Mouse (Mus musculus) stomach, embryonic 14.5 days (tissue): Measurements from ENCODE around the gene Tsga13. TPM values are rescaled to one million over a fixed set of nuclear protein-coding genes. Genes with fewer than 3 reads are reported as not detected.
A peak's percentile ranks its signal among the peaks of the same experiment; 100 is the strongest.

Source experiments
- ATAC-seq: fragments of 200-750 bp; cut with Nextera tagmentation; 2 replicates; pipeline ENCODE4 v1.8.0; 2017; ENCODE audit warnings: low read depth, moderate TSS enrichment; ENCODE audit not compliant: insufficient number of reproducible peaks, insufficient read depth, low FRiP score
- H3K27ac ChIP-seq: fragments of 300-500 bp; sonication (generic); 2 replicates; pipeline ENCODE4 v1.5.1; 2014; ENCODE audit warnings: mild to moderate bottlenecking, low read length, moderate library complexity, mixed read lengths
- H3K27me3 ChIP-seq: fragments of 300-500 bp; sonication (generic); 2 replicates; pipeline ENCODE4 v1.6.1; 2014; ENCODE audit warnings: low read length, control low read depth, mixed read lengths; ENCODE audit not compliant: control insufficient read depth, insufficient read depth
- H3K36me3 ChIP-seq: fragments of 300-500 bp; sonication (generic); 2 replicates; pipeline ENCODE4 v1.6.1; 2014; ENCODE audit warnings: mild to moderate bottlenecking, control low read depth, low read length, moderate library complexity, mixed read lengths; ENCODE audit not compliant: control insufficient read depth, insufficient read depth
- H3K4me1 ChIP-seq: fragments of 300-500 bp; sonication (generic); 2 replicates; pipeline ENCODE4 v1.6.1; 2014; ENCODE audit warnings: low read length, control low read depth, mixed read lengths; ENCODE audit not compliant: control insufficient read depth, insufficient read depth
- H3K4me2 ChIP-seq: fragments of 300-500 bp; sonication (generic); replicated peaks from 2 replicates; pipeline ENCODE4 v1.6.1; 2014; ENCODE audit warnings: low read depth, low read length, control low read depth
- H3K4me3 ChIP-seq: fragments of 300-500 bp; sonication (generic); 2 replicates; pipeline ENCODE4 v1.5.1; 2014; ENCODE audit warnings: low read depth, low read length, control low read depth
- H3K9ac ChIP-seq: fragments of 300-500 bp; sonication (generic); replicated peaks from 2 replicates; pipeline ENCODE4 v1.6.1; 2014; ENCODE audit warnings: low read depth, mild to moderate bottlenecking, control low read depth, low read length, moderate library complexity, mixed read lengths
- H3K9me3 ChIP-seq: fragments of 300-500 bp; sonication (generic); 2 replicates; pipeline ENCODE4 v1.6.1; 2016; ENCODE audit warnings: low read depth, low read length, control low read depth; ENCODE audit not compliant: control insufficient read depth
- WGBS: fragments of 180-500 bp; shearing (Covaris S2); extraction: QIAGEN DNeasy Blood & Tissue Kit; methylation state at CpG from one replicate; pipeline ENCODE4 v1.1.7; 2014; 5-methylcytosine and 5-hydroxymethylcytosine counted together
- polyA plus RNA-seq: library from polyadenylated mRNA; unstranded; fragments of >200 nt; fragmentation: Nextera tagmentation; extraction: Ambion mirVana; gene quantifications from 2 replicates; pipeline ENCODE4 v1.2.1, GENCODE M21; 2014

The Tsga13 gene
- polyA plus RNA-seq, 1 experiment from 2014 or later, result not detected

GRCm38 (mm10) chr6:30907970-30908369 is 7.4 kb downstream of the Tsga13 start:
- Histone ChIP-seq H3K36me3 (no peaks in the 10 kb centered on the region), H3K4me1 (no peaks in the 10 kb centered on the region), H3K4me2 (no peak overlapping the region), H3K4me3 (no peak overlapping the region), H3K27ac (no peak overlapping the region), H3K9me3 (no peaks in the 10 kb centered on the region), H3K27me3 (no peaks in the 10 kb centered on the region), H3K9ac (no peak overlapping the region)
- ATAC-seq, result no peak
- 61% methylated on average over 3 of the region's 3 CpGs for WGBS

- WGBS, result 83% methylated on average over 5 of the region's 5 CpGs
- H3K4me1 ChIP-seq, result no peaks in the 10 kb centered on the region
- H3K27me3 ChIP-seq, result no peaks in the 10 kb centered on the region
- no peak overlapping the region for H3K4me3 ChIP-seq
- no peaks in the 10 kb centered on the region for H3K36me3 ChIP-seq
- no peak overlapping the region for H3K9ac ChIP-seq
- H3K9me3 ChIP-seq, result no peaks in the 10 kb centered on the region
- no peak for ATAC-seq
- no peak overlapping the region for H3K27ac ChIP-seq
- H3K4me2 ChIP-seq, result no peak overlapping the region
Observed at GRCm38 (mm10) chr6:30904911-30905310, 10.5 kb downstream of the Tsga13 start.

DNA sequence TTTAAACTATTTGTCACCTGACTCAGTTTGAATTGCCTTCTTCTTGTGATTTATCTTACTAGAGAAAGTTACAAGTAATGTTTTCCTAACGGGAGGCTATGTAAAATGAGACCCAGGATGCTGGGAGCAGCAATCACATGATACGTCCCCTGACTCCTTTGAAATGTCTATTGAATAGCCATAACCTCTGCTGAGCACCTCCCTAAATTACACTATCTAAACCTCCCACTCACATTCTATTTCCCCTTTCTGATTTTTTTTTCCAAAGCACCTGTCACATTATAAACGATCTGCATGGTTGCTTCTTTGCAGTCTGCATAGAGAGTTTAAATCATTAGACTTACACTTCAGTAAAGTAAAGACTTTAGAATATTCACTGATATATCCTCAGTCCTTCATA is 11.3 kb downstream of the Tsga13 start:
- WGBS, result 37% methylated on average over 3 of the region's 3 CpGs
- Histone ChIP-seq H3K4me2 (no peak overlapping the region), H3K36me3 (no peaks in the 10 kb centered on the region), H3K9me3 (no peaks in the 10 kb centered on the region), H3K27me3 (no peaks in the 10 kb centered on the region), H3K27ac (no peak overlapping the region), H3K4me3 (no peak overlapping the region), H3K4me1 (no peaks in the 10 kb centered on the region), H3K9ac (no peak overlapping the region)
- ATAC-seq, result no peak

DNA sequence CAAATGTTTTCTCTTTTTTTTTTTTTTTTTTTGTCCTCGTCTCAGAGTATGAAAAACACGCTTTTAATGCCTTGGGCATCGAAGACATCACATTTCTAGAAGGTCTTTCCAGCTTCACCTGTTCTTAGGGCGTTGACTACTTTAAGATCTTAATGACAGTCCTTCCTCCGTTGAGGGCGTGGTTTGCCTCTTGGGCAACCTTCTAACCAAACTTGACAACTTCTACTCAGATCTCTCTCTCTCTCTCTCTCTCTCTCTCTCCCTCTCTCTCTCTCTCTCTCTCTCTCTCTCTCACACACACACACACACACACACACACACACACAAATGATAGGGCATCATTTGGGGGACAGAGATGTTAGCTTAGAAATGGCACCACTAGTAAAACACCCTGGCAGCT is 17.9 kb downstream of the Tsga13 start:
- 68% methylated on average over 6 of the region's 6 CpGs for WGBS
- Histone ChIP-seq H3K27me3 (no peaks in the 10 kb centered on the region), H3K9me3 (no peaks in the 10 kb centered on the region), H3K36me3 (no peaks in the 10 kb centered on the region), H3K4me3 (no peak overlapping the region), H3K27ac (no peak overlapping the region), H3K9ac (no peak overlapping the region), H3K4me2 (0 out of 2 replicates have a peak overlapping the region, but pooled peaks have one; percentile 43), H3K4me1 (no peaks in the 10 kb centered on the region)
- no peak for ATAC-seq

GRCm38 (mm10) chr6:30896986-30897327 is 18.4 kb downstream of the Tsga13 start:
- H3K27me3 ChIP-seq, result no peaks in the 10 kb centered on the region
- H3K4me1 ChIP-seq, result no peaks in the 10 kb centered on the region
- H3K9me3 ChIP-seq, result no peaks in the 10 kb centered on the region
- WGBS, result 19% methylated on average over 8 of the region's 8 CpGs
- H3K36me3 ChIP-seq, result no peaks in the 10 kb centered on the region
- 0 out of 2 replicates have a peak overlapping the region, but pooled peaks have one; percentile 25 for H3K9ac ChIP-seq
- no peak for ATAC-seq
- peak overlapping the region; percentile 52 for H3K4me3 ChIP-seq
- H3K27ac ChIP-seq, result peak overlapping the region; percentile 48
- peak overlapping the region; percentile 43 for H3K4me2 ChIP-seq

DNA sequence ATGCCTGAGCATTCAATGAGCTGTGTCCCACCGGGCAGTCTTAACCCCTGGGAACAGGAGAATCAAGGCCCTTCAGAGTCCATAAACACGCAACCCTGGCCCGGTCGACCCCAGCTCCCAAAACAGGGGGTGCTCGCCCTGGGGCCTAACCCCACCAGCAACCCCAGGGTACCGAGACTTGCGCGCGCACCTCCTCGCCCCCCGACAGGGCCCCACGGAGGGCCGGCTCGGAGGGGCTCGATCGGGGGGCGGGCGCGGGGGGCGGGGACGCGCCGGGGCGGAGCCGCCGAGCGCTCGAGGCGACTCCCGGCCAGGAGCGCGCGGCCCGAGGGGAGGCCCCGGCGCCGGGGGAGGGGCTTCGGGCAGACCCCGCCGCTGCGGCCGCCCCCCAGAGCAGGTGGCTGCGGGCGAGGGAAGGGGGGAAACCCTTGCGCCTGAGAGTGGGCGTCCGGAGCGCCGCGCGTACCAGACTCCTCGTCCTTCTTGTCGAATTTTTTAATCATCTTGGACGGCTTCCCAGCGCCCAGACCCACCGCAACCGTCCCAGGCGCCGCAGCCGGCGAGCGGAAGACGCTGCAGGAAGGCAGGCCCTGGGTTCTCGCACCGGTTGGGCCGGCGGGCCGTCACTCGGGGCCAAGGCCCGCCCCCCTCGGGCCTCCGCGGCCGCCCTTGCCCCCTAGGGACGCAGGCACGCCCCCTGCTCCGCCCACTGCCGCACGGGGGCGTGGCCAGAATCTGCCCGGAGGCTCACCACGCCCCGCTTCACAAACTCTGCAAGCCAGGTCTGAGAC is 19.0 kb downstream of the Tsga13 start, which contains the start of gene Copg2:
Gene Copg2 (minus strand): TSS at position 600 of the 791 bp plus-strand sequence.
- Histone ChIP-seq H3K9me3 (no peaks in the 10 kb centered on the region), H3K9ac (peak within 1 kb of the TSS; percentile 57), H3K4me2 (peak within 1 kb of the TSS; percentile 55), H3K27me3 (no peaks in the 10 kb centered on the region), H3K4me1 (no peaks in the 10 kb centered on the region), H3K36me3 (no peaks in the 10 kb centered on the region), H3K27ac (peak within 1 kb of the TSS; percentile 95), H3K4me3 (peak within 1 kb of the TSS; percentile 52)
- ATAC-seq, result peak; percentile 98
- WGBS, result under 1% methylated on average over 76 of the region's 83 CpGs

GRCm38 (mm10) chr6:30895819-30896194 is 19.6 kb downstream of the Tsga13 start:
- 22% methylated on average over 3 of the region's 3 CpGs for WGBS

GRCm38 (mm10) chr6:30893081-30893480 is 22.3 kb downstream of the Tsga13 start:
- H3K27ac ChIP-seq, result no peak overlapping the region
- no peaks in the 10 kb centered on the region for H3K9me3 ChIP-seq
- WGBS, result 63% methylated on average over 4 of the region's 4 CpGs
- no peak overlapping the region for H3K4me3 ChIP-seq
- no peaks in the 10 kb centered on the region for H3K27me3 ChIP-seq
- peaks cover 5% of the 10 kb centered on the region; the same call in 1 of the 2 replicates for H3K36me3 ChIP-seq
- no peak for ATAC-seq
- H3K4me1 ChIP-seq, result no peaks in the 10 kb centered on the region
- no peak overlapping the region for H3K4me2 ChIP-seq
- H3K9ac ChIP-seq, result no peak overlapping the region

More at GRCm38 (mm10) chr6:30895819-30896194, 19.6 kb downstream of the Tsga13 start:
- peak overlapping the region; percentile 57 for H3K9ac ChIP-seq
- peak overlapping the region; percentile 95 for H3K27ac ChIP-seq
- H3K9me3 ChIP-seq, result no peaks in the 10 kb centered on the region
- no peaks in the 10 kb centered on the region for H3K27me3 ChIP-seq
- H3K36me3 ChIP-seq, result no peaks in the 10 kb centered on the region
- no peak for ATAC-seq
- peak overlapping the region; percentile 52 for H3K4me3 ChIP-seq
- H3K4me1 ChIP-seq, result no peaks in the 10 kb centered on the region
- H3K4me2 ChIP-seq, result peak overlapping the region; percentile 55

- H3K27ac ChIP-seq, result no peak overlapping the region
- no peak overlapping the region for H3K9ac ChIP-seq
- no peak overlapping the region for H3K4me2 ChIP-seq
- H3K4me3 ChIP-seq, result no peak overlapping the region
- H3K36me3 ChIP-seq, result peaks cover 8% of the 10 kb centered on the region
- ATAC-seq, result no peak
- no peaks in the 10 kb centered on the region for H3K27me3 ChIP-seq
- no peaks in the 10 kb centered on the region for H3K9me3 ChIP-seq
- no peaks in the 10 kb centered on the region for H3K4me1 ChIP-seq
Observed at GRCm38 (mm10) chr6:30891761-30892160, 23.6 kb downstream of the Tsga13 start.
